Comparison of ENCODE assay signal across 9 mouse cellular contexts in genomic region chr8:88273051-88273430, GRCm38 (mm10). TPM values are rescaled to one million over a fixed set of nuclear protein-coding genes. Genes with fewer than 3 reads are reported as not detected.
DNase-seq lines count a peak whose midpoint lies in the region; ATAC-seq and TF ChIP-seq lines count a peak whose summit lies in the region.
"Had no signal": no experiment of that assay in that cellular context is flagged by ENCODE, and none has a peak within 500 bp of the region (broad histone marks: within the 10 kb centered on the region; RNA-seq: fewer than 3 reads in every experiment).

No protein-coding gene starts in this region.

- H3K36me3 ChIP-seq in lung, embryonic 15.5 days, result no peaks in the 10 kb centered on the region
- H3K36me3 ChIP-seq in intestine, postnatal 0 days (ENCODE audit: control insufficient read depth, insufficient read depth), result no peaks in the 10 kb centered on the region
- no peaks in the 10 kb centered on the region for H3K36me3 ChIP-seq in neural tube, embryonic 14.5 days (ENCODE audit: control insufficient read depth, insufficient read depth, low read length)

- peaks cover 15% of the 10 kb centered on the region for H3K4me1 ChIP-seq in lung, embryonic 15.5 days
- 0 out of 2 replicates have a peak, but pooled peaks cover 6% of the 10 kb centered on the region for H3K4me1 ChIP-seq in intestine, postnatal 0 days (replicated peaks; ENCODE audit: control insufficient read depth, insufficient read depth, low read length)
- peaks cover 8% of the 10 kb centered on the region; the same call in 1 of the 2 replicates for H3K4me1 ChIP-seq in neural tube, embryonic 14.5 days (ENCODE audit: control insufficient read depth, insufficient read depth, low read length)

- DNase-seq in lung, postnatal 14 days, result no peak
- DNase-seq in layer of hippocampus, postnatal 25 days (ENCODE audit: extremely low spot score in 1 of 2, low spot score in 1 of 2), result no peak
- no peak for DNase-seq in kidney, adult 9 months
- DNase-seq in cerebellum, adult 9-11 months, result no peak
- DNase-seq: kidney, adult 2 months had no signal

- peaks cover 8% of the 10 kb centered on the region; the same call in 1 of the 2 replicates for H3K27me3 ChIP-seq in lung, embryonic 15.5 days
- H3K27me3 ChIP-seq in intestine, postnatal 0 days (replicated peaks; ENCODE audit: control insufficient read depth, insufficient read depth, low read length), result peaks cover 25% of the 10 kb centered on the region
- H3K27me3 ChIP-seq in neural tube, embryonic 14.5 days (ENCODE audit: control insufficient read depth, insufficient read depth, low read length), result 0 out of 2 replicates have a peak, but pooled peaks cover 3% of the 10 kb centered on the region

- no peaks in the 10 kb centered on the region for H3K9me3 ChIP-seq in lung, embryonic 15.5 days
- H3K9me3 ChIP-seq in intestine, postnatal 0 days (ENCODE audit: control insufficient read depth), result no peaks in the 10 kb centered on the region
- no peaks in the 10 kb centered on the region for H3K9me3 ChIP-seq in neural tube, embryonic 14.5 days (ENCODE audit: control insufficient read depth, low read length)

- H3K4me2 ChIP-seq in lung, embryonic 15.5 days, result peak overlapping the region; percentile 94
- H3K4me2 ChIP-seq in intestine, postnatal 0 days (replicated peaks; ENCODE audit: low read depth), result peak overlapping the region; percentile 82
- H3K4me2 ChIP-seq in neural tube, embryonic 14.5 days (ENCODE audit: low read depth, low read length), result peak overlapping the region; percentile 96; the same call in 1 of the 2 replicates

- WGBS in lung, embryonic 15.5 days, result 70% methylated on average over 7 of the region's 7 CpGs
- WGBS in intestine, postnatal 0 days, result 74% methylated on average over 7 of the region's 7 CpGs
- 68% methylated on average over 7 of the region's 7 CpGs for WGBS in neural tube, embryonic 14.5 days

- peak overlapping the region; percentile 50 for H3K4me3 ChIP-seq in lung, embryonic 15.5 days
- 0 out of 2 replicates have a peak overlapping the region, but pooled peaks have one; percentile 43 for H3K4me3 ChIP-seq in intestine, postnatal 0 days (ENCODE audit: low read depth, low read length)
- peak overlapping the region; percentile 42; the same call in 1 of the 2 replicates for H3K4me3 ChIP-seq in neural tube, embryonic 14.5 days (ENCODE audit: low read depth, low read length)

- ATAC-seq in lung, embryonic 15.5 days (ENCODE audit: borderline replicate concordance, extremely low read depth, low FRiP score, low TSS enrichment), result no peak
- peak; percentile 34; the same call in 1 of the 2 replicates for ATAC-seq in erythroblast, adult 5-6 weeks (replicated peaks; ENCODE audit: low FRiP score, poor library complexity, severe bottlenecking)
- ATAC-seq in intestine, postnatal 0 days, result no peak
- ATAC-seq in neural tube, embryonic 14.5 days (ENCODE audit: low read depth), result no peak

- no peak for TF ChIP-seq CTCF in intestine, postnatal 0 days (IDR thresholded peaks at IDR 0.05; ENCODE audit: low read depth)

- peak overlapping the region; percentile 52; the same call in 1 of the 2 replicates for H3K9ac ChIP-seq in lung, embryonic 15.5 days
- H3K9ac ChIP-seq in intestine, postnatal 0 days (ENCODE audit: low read depth, low read length), result no peak overlapping the region
- peak overlapping the region; percentile 54; the same call in 1 of the 2 replicates for H3K9ac ChIP-seq in neural tube, embryonic 14.5 days (replicated peaks; ENCODE audit: low read depth, low read length)

- no peak overlapping the region for H3K27ac ChIP-seq in lung, embryonic 15.5 days
- H3K27ac ChIP-seq in intestine, postnatal 0 days (ENCODE audit: low read depth, low read length), result no peak overlapping the region
- H3K27ac ChIP-seq in neural tube, embryonic 14.5 days (ENCODE audit: low read depth, low read length), result no peak overlapping the region

RNA-seq across cellular contexts. Expression of gene Adcy7, which starts 0.8 kb away (rescaled TPM):
- polyA plus RNA-seq in lung, embryonic 15.5 days (2015; fragmentation: Nextera tagmentation; extraction: Ambion mirVana), result 12.7 and 13.9 TPM in 2 replicates
- total RNA-seq in erythroblast, adult 5-6 weeks (2015; ENCODE audit: low replicate concordance), result 6.1 and 11.3 TPM in 2 replicates
- 8.9 and 13.0 TPM in 2 replicates for total RNA-seq in erythroblast, adult 5-6 weeks (2017; ENCODE audit: low replicate concordance)
- 2.3 and 3.4 TPM in 2 replicates for polyA plus RNA-seq in intestine, postnatal 0 days (2015; fragmentation: Nextera tagmentation; extraction: Ambion mirVana)
- polyA plus RNA-seq in neural tube, embryonic 14.5 days (2014; fragmentation: Nextera tagmentation; extraction: Ambion mirVana), result 2.2 and 3.7 TPM in 2 replicates
- total RNA-seq in layer of hippocampus, postnatal 25 days (2021), result 1 to 10 TPM; 2.7 to 3.2 TPM
